Mouse (Mus musculus) testis, postnatal 14 days (tissue): ENCODE measurements around the gene Slc35f3.
"Not testable (repeated sequence)": the region's sequence is repeated elsewhere in the genome, so short reads cannot be mapped to it uniquely, and the experiment has no call there.

Source experiments
- DNase-seq: peaks from one replicate; pipeline ENCODE4 v3.0.0; 2021; ENCODE audit warnings: low spot score

The Slc35f3 gene

DNA sequence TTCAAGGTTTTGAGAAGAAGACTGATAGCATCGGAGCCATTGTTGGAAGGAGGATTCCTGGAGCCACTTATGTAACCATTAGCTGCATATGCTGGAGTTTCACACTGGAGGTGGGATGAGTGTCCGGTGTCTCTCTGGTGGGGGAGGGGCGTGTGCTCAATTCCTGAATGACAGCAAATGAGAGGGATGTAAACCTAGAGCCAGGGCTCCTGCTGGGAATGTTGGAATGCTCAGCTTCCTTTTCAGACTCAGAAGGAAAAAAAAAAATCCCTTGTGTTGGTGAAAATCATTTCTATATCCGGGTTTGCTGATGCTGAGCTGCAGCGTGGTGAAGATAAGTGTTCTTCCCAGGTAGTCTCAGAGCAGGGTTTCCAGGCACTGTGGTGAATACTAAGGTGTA is 29.4 kb downstream of the Slc35f3 start:
- no peak for DNase-seq

GRCm38 (mm10) chr8:126338864-126339263 is 40.5 kb downstream of the Slc35f3 start:
- DNase-seq = no peak

DNA sequence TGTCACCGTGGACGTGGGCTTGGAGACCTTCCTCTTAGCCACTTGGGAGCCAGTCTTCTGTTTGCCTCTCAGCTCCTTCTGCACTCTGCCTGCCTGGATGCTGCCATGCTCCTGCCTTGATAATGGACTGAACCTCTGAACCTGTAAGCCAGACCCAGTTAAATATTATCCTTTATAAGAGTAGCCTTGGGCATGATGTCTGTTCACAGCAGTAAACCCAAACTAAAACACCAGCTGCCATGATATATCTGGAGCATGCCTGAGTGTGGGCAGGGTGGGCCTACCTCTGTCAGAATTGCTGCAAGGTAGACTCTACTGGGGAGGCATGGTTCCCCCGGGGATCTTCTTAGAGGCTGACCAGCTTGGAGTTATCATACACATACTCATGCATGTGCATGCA is 41.0 kb downstream of the Slc35f3 start:
- no peak for DNase-seq

DNA sequence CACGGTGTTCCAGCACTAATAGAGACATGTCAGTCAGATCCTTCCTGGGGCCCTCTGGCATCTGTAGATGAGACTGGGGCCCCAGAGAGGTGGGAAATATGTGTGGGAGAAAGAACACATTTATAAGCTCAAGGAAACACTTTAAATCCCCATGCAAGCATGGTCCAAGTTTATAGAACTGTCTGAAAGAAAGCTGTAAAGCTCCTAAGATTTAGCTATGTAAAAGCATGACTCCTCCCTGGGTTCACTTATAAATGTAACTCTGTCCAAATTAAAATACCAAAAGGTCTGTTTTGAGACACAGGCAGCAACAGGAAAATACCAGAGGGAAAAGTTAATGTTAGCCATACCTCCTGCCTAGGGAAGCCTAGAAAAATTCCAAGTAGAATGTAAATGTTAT is 42.8 kb downstream of the Slc35f3 start:
- DNase-seq = no peak

DNA sequence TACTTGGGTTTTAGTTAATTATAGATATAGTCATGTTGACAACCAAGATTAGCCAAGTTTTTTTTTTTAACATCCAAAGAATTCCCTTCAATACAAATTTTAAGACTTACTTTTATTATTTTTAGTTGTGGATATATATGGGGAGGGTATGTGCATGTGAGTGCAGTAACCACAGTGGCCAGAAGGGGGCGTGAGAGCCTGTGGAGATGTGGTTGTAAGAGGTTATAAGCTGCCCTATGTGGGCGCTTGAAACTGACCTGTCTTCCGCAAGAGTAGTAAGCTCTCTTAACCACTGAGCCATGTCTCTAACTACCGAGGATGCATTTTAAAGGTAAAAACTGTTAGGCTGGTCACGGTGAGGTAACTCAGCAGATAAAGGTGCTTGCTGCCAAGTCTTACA is 45.1 kb downstream of the Slc35f3 start:
- DNase-seq = peak; percentile 16

DNA sequence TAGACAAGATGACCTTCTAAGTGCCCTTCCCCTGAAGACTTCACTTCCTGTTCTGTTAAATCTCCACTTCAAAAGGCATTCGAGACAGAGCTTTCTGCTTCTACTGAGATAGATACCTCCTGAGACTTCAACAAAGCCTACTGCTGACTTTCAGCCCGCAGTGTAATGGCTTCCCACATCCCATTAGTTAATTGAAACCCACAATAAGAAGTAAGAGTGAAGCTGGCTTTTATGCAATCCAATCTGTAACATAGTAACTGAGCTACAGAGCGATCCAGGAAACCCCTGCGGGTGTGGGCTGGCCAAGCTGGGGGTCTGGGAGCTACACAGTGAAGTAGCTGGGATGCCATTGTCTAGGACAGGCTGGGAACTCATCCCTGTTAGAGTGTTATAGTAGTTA is 46.7 kb downstream of the Slc35f3 start:
- peak; percentile 35 for DNase-seq

DNA sequence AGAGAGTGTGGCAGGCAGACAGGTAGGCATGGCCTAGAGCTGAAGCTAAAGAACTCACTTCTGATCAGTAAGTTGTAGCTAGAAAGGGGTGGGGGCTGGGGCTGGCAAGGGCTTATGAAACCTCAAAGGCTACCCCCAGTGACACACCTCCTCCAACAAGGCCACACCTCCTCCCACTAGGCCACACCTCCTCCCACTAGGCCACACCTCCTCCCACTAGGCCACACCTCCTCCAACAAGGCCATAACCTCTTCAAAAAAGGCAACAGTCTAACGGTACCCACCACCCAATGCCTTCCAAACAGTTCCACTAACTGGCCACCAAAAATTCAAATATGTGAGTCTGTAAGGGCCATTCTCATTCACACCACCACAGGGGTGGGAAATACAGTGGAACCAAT is 54.9 kb downstream of the Slc35f3 start:
- no peak for DNase-seq

GRCm38 (mm10) chr8:126357946-126358345 is 59.6 kb downstream of the Slc35f3 start:
- DNase-seq = no peak

GRCm38 (mm10) chr8:126359296-126359695 is 60.9 kb downstream of the Slc35f3 start:
- no peak for DNase-seq

- DNase-seq = no peak
Measured at GRCm38 (mm10) chr8:126360106-126360505, 61.7 kb downstream of the Slc35f3 start.

DNA sequence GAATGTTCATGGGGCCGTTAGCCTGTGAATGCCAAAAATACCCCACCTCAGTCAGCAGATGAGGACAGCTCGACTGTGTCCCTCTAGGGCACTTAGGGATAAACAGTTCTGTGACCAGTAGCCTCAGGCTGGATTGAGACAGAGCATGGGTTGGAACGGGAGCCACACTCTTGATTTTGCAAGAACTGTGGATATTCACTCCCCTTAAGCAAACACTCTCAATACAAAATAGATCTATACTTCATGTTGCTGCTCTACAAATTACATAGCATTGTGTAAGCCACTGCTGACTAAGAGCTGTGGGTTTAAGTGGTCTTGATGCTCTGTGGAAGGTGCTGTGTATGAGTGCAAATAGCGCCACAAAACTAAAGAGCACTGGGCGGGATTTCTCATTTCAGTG is 62.3 kb downstream of the Slc35f3 start:
- no peak for DNase-seq

- DNase-seq = no peak
Measured at GRCm38 (mm10) chr8:126366251-126366650, 67.9 kb downstream of the Slc35f3 start.

DNA sequence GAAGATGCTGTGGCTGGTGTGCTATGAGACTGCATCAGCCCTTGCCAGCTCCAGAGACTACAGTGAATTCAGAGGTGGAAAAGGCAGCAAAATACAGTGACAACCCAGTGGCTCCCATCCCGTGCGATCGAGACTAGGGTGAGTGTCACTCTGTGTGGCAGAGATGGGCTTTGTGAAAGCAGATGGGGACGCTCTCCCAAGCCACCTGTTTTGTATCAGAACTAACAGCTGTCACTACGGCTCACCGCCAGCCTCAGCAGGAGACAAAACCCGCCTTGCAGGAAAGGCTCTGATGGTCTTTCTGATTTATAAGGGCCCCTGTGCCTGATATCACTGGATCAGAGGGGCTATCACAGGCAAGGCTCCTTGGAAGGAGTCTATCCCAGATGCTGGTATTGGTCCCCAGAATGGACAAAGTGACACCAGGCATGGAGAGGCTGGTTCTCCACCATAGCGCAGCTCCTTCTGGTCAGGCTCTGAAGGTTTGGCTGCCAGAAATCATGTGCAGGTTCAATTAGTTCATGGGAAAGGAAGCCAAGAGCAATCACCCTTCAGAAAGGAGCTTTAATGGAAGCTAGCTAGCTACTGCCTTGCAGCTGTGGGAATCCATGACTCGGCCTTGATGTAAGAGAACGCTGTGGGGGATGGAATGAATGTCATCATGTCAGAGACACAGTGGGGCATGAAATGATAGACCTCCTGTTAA is 70.1 kb downstream of the Slc35f3 start:
- no peak for DNase-seq

- DNase-seq = no peak
Measured at GRCm38 (mm10) chr8:126371871-126372270, 73.5 kb downstream of the Slc35f3 start.

DNA sequence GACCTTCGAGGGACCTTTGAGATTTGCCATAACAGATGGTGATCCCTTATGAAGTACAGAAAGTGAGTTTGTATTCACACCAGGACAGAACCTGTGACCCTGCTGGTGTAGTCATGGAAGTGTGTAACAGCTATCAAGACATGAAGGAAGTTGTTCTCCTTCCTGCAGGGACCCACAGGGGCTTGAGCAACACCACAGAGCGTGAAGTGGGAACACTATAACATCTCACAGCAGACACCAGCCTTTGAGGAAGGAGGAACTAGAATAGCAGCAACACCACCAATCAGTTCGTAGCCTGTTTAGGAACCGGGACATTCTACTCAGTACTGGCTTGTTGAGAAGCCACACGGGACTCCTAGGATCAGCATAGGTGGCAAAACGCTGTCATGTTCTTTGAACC is 81.2 kb downstream of the Slc35f3 start:
- DNase-seq = no peak

- DNase-seq = no peak
Measured at GRCm38 (mm10) chr8:126380141-126380540, 81.8 kb downstream of the Slc35f3 start.

GRCm38 (mm10) chr8:126381299-126381698 is 82.9 kb downstream of the Slc35f3 start:
- DNase-seq = no peak

DNA sequence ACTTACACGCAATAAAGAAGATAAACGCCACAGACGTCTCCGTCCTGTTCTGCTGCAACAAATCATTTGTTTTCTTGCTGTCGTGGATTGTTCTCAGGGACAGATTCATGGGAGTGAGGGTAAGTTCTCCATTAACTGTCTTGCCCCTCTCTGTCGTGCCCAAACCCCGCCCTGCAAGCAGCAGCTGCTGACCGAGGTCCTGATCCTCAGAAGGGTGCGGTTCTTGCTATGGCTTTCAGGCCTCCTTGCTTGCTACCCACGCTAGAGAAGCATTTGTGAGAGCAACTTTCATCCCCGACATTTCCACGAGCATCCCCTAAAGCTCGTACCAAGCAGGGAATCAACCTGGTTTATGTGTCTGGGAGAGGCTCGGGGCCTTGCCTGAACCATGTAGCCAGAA is 83.9 kb downstream of the Slc35f3 start:
- no peak for DNase-seq

DNA sequence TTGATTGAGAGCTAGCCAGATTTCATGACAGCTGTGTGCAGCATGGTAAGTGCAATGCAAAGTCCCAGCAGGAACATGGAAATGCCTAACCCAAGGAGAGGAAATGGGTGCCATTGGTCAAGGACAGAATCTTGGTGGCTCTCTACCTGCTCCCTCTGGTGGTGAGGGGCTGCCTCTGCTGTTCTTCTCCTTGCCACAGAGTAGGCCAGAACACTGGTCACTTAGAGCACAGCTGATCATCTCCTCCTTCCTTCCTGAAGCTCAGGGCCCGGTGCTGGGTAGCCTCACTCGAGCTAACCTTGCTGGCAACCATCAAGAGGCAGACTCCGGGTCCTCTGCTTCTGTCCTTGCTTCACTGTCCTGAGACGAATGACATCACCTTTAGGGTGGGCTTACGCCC is 84.4 kb downstream of the Slc35f3 start:
- DNase-seq = no peak

DNA sequence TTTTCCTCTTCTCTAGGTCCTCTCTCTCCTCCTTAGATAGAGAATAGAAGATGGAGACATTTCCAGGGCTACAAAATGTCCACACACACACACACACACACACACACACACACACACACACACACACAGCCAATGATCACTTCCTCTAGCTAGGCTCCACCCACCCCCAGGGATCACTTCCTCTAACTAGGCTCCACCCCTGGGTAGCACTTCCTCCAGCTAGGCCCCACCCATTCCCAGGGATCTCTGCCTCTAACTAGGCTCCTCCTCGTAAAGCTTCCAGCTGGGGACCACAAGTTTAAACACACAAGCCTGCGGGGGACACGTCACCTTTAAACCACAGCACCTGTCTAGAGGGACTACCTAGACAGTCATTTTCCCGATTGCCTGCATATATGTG is 89.2 kb downstream of the Slc35f3 start:
- DNase-seq = peak; percentile 26

DNA sequence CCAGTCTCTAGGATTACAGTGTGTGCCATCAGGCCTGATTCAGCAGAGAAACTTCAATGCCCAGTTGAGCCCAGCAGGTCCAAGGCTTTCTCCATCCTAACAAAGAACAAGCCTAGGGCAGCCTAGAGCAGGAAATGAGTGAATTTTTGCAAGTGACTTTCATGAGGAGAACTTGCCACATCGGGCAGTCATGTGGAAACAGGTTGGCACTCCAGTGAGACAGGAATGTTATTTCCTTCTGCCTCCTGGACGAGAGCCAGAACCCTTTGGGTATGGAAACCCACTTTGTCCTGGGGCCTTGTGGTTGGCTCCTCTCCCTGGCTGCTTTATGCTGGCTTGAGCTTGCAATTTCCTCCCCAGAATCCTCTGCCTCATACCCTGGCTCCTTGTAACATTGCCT is 93.2 kb downstream of the Slc35f3 start:
- peak; percentile 28 for DNase-seq

DNA sequence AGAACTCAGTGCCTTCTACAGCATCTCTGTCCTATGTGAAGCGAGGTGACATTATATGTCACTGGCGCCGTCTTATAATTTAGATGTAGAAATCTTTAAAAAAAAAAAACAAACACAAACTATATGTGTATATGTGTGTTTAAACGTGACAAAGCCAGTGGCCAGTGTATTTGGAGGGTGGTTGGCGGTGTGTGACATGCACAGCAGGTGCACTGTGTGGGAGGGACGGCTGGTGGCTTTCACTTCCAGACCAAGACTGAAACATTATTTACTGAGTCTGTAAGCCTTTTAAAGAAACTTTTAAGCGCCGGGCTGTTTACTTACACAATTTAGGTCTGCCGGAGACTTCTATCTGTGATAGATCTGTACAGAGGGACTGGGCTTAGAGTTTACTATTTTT is 97.0 kb downstream of the Slc35f3 start:
- DNase-seq = no peak

DNA sequence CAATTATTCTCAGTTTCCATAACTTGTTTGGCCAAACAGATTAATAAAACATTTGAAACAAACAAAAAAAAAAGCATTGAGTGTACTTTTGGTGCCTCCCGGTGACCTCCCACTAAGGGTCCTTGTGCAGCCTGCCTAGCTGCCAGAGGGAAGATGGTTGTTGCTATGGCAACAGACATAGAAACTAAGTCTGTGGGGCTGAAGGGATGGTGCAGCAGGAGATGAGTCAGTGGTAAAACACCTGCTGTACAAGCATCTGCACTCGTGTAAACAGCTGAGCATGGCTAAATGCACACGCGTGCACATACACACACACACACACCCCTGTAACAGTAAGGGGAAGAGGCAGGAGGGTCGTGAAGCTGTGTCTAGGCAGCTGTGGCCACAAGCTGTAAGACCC is 97.6 kb downstream of the Slc35f3 start:
- no peak for DNase-seq

DNA sequence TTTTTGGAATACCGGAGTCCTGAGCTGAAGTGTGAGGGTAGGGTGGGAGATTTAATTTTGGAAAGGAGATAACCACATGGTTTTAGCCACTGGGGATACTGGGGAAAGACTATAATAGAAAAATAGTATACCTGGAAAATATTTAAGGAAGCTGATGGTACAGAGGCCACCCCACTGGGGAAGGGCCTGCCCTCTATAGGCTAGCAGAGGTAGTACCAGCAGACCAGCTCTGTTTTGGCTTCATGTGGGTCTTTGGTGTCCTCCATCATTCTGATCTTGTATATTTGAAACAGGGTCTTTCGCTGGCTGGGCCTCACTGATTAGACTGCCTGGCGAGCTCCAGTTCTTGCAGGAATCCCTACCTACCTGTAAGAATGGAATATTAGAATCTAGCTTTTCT is 100.0 kb downstream of the Slc35f3 start:
- DNase-seq = no peak

- DNase-seq = not testable (repeated sequence)
Measured at GRCm38 (mm10) chr8:126404550-126404949, 106.2 kb downstream of the Slc35f3 start.
